Comparison of ENCODE assay signal across 16 mouse cellular contexts in the genomic region with DNA sequence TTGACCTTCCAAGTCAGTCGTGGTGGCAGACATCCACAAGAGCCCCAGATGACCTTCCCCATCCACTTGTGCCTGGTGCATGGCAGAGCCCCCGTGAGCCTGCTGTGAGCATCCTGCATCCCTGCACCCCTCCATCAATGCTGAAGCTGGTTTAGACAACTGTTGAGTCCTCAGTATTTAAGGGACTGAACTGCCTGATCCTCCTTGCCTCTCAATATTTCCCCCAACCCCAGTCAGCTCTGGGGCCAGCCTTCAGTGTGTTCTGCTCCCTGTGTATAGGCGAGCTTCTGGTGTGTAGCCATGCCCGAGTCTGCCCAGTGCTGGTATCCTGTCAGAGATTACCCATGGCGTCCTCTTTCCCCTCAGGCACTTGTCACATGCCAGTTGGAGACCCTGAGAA.
"Had no signal": no experiment of that assay in that cellular context is flagged by ENCODE, and none has a peak within 500 bp of the region (broad histone marks: within the 10 kb centered on the region; RNA-seq: fewer than 3 reads in every experiment).

No protein-coding gene starts in this region.

- ATAC-seq: liver, embryonic 12.5 days; midbrain, embryonic 13.5 days; midbrain, embryonic 16.5 days had no signal

- H3K27ac ChIP-seq: limb, embryonic 10.5 days; limb, embryonic 13.5 days; liver, embryonic 12.5 days; liver, embryonic 15.5 days; lung, embryonic 15.5 days; midbrain, embryonic 10.5 days; midbrain, embryonic 13.5 days had no signal

- H3K9ac ChIP-seq: limb, embryonic 13.5 days; liver, embryonic 12.5 days; liver, embryonic 15.5 days; lung, embryonic 15.5 days; midbrain, embryonic 13.5 days had no signal

- H3K36me3 ChIP-seq: limb, embryonic 10.5 days; limb, embryonic 13.5 days; liver, embryonic 12.5 days; liver, embryonic 15.5 days; lung, embryonic 15.5 days; midbrain, embryonic 10.5 days; midbrain, embryonic 13.5 days had no signal

- H3K4me2 ChIP-seq: limb, embryonic 13.5 days; liver, embryonic 12.5 days; liver, embryonic 15.5 days; lung, embryonic 15.5 days; midbrain, embryonic 13.5 days had no signal

- H3K4me3 ChIP-seq: limb, embryonic 10.5 days; limb, embryonic 13.5 days; liver, embryonic 12.5 days; liver, embryonic 15.5 days; lung, embryonic 15.5 days; megakaryocyte, embryonic 14.5 days; midbrain, embryonic 10.5 days; midbrain, embryonic 13.5 days had no signal

- H3K27me3 ChIP-seq: limb, embryonic 13.5 days; liver, embryonic 12.5 days; liver, embryonic 15.5 days; lung, embryonic 15.5 days; midbrain, embryonic 13.5 days had no signal

- H3K9me3 ChIP-seq: limb, embryonic 10.5 days; limb, embryonic 13.5 days; liver, embryonic 12.5 days; liver, embryonic 15.5 days; lung, embryonic 15.5 days; midbrain, embryonic 10.5 days; midbrain, embryonic 13.5 days had no signal

- H3K4me1 ChIP-seq: limb, embryonic 10.5 days; limb, embryonic 13.5 days; liver, embryonic 12.5 days; liver, embryonic 15.5 days; lung, embryonic 15.5 days; megakaryocyte, embryonic 14.5 days; midbrain, embryonic 10.5 days; midbrain, embryonic 13.5 days had no signal

- DNase-seq: kidney, postnatal 14 days; kidney, postnatal 4 days; liver; lung, adult 18-20 months; lung, postnatal 36 days; thymus, adult 18-20 months; thymus, postnatal 36 days had no signal
